In the genomic region with DNA sequence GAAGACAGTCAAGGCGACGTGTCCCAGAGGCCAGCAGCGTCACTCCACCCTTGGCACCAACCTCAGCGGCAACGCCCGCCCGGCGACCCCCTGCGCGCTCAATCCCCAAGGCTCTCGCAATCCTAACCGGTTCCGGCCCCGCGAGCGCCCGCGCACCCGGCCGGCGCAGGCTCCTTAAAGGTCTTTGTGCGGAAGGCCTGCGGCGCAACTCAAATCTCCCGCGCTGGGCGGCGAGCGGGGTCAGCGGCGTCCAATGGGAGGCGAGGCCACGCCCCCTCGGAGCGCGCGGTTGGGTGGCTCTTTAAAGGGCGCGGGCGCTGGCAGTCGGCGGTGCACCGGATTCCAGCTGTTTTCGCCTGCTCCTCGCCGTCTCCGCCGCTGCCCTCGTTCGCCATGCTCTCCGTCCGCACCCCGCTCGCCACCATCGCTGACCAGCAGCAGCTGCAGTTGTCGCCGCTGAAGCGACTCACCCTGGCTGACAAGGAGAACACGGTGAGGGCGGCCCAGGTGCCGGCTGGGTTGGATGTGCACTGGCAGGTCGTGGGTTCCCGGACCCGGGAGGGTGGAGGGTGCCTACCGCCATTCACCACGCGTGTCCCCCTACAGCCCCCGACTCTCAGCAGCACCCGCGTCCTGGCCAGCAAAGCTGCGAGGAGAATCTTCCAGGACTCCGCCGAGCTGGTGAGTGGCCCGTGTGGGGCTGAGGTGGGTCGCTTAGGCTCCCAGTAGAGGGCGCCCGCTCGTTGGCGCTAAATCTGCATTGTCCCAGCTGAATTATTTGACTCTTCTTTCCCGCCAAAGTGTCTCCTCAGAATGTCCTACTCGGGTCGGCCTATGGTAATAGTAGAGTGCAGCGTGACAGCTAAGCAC, we compare ENCODE assay signal across 8 mouse cellular contexts. TPM values are rescaled to one million over a fixed set of nuclear protein-coding genes. Genes with fewer than 3 reads are reported as not detected.
DNase-seq lines count a peak whose midpoint lies in the region; ATAC-seq and TF ChIP-seq lines count a peak whose summit lies in the region.

A gene (plus strand): TSS at position 288 of the 870 bp plus-strand sequence.

- in situ Hi-C loops in CH12.LX (cut with MboI; ENCODE audit: low pct_ligation_motif_present, low pct_unique_long_range_greater_than_20kb, low sequenced_read_pairs) = no loop called here

- peak; percentile 91 for ATAC-seq in forebrain, embryonic 11.5 days (replicated peaks; ENCODE audit: low FRiP score)
- peak; percentile 87 for ATAC-seq in heart, embryonic 16.5 days (replicated peaks; ENCODE audit: extremely low read depth, insufficient read depth, low FRiP score)
- peak; percentile 82 for ATAC-seq in liver, embryonic 14.5 days (ENCODE audit: insufficient read depth)
- ATAC-seq in stomach, embryonic 15.5 days (ENCODE audit: insufficient read depth, low FRiP score, low read depth) = peak; percentile 88

- H3K4me2 ChIP-seq in CH12.LX (ENCODE audit: insufficient read depth, low read depth, poor library complexity, severe bottlenecking) = peak within 1 kb of the TSS; percentile 77
- peak within 1 kb of the TSS; percentile 45 for H3K4me2 ChIP-seq in forebrain, embryonic 11.5 days (ENCODE audit: low read depth, low read length, severe bottlenecking)
- peak within 1 kb of the TSS; percentile 69 for H3K4me2 ChIP-seq in heart, embryonic 16.5 days (ENCODE audit: low read depth, low read length)
- H3K4me2 ChIP-seq in liver, embryonic 14.5 days (ENCODE audit: low read depth) = peak within 1 kb of the TSS; percentile 98
- peak within 1 kb of the TSS; percentile 86 for H3K4me2 ChIP-seq in stomach, embryonic 15.5 days

- no peaks in the 10 kb centered on the region for H3K27me3 ChIP-seq in CH12.LX (replicated peaks)
- no peaks in the 10 kb centered on the region for H3K27me3 ChIP-seq in forebrain, embryonic 11.5 days (ENCODE audit: control insufficient read depth, insufficient read depth, low read length)
- no peaks in the 10 kb centered on the region for H3K27me3 ChIP-seq in heart, embryonic 16.5 days (ENCODE audit: control insufficient read depth, insufficient read depth, low read length)
- no peaks in the 10 kb centered on the region for H3K27me3 ChIP-seq in liver, embryonic 14.5 days (ENCODE audit: control insufficient read depth, insufficient read depth, low read length)
- H3K27me3 ChIP-seq in stomach, embryonic 15.5 days (replicated peaks) = no peaks in the 10 kb centered on the region

- peaks cover 26 to 47% of the 10 kb centered on the region in 2 experiments for H3K36me3 ChIP-seq in CH12.LX (replicated peaks in 1 of 2; ENCODE audit: control insufficient read depth in 1 of 2, insufficient read depth in 1 of 2, low read length in 1 of 2)
- peaks cover 10% of the 10 kb centered on the region; the same call in 1 of the 2 replicates for H3K36me3 ChIP-seq in forebrain, embryonic 11.5 days (ENCODE audit: control insufficient read depth, insufficient read depth, low read length)
- H3K36me3 ChIP-seq in heart, embryonic 16.5 days (ENCODE audit: control insufficient read depth, insufficient read depth) = peaks cover 10% of the 10 kb centered on the region
- peaks cover 44% of the 10 kb centered on the region for H3K36me3 ChIP-seq in liver, embryonic 14.5 days (replicated peaks; ENCODE audit: control insufficient read depth, insufficient read depth, low read depth)
- H3K36me3 ChIP-seq in stomach, embryonic 15.5 days = peaks cover 5% of the 10 kb centered on the region; the same call in 1 of the 2 replicates

- dilution Hi-C loops in CH12.LX (cut with MboI; ENCODE audit: extremely low pct_ligation_motif_present, extremely low pct_unique_long_range_greater_than_20kb, low sequenced_read_pairs) = no loop called here

- WGBS in forebrain, embryonic 11.5 days = under 1% methylated on average over 81 of the region's 83 CpGs
- WGBS in heart, embryonic 16.5 days = under 1% methylated on average over 83 of the region's 83 CpGs
- WGBS in liver, embryonic 14.5 days (ENCODE audit: insufficient replicate concordance) = under 1% methylated on average over 83 of the region's 83 CpGs
- under 1% methylated on average over 83 of the region's 83 CpGs for WGBS in stomach, embryonic 15.5 days

- H3K4me1 ChIP-seq in CH12.LX (ENCODE audit: control insufficient read depth in 1 of 2, insufficient read depth in 2 of 2) = peaks cover 6 to 47% of the 10 kb centered on the region in 2 experiments
- peaks cover 15% of the 10 kb centered on the region for H3K4me1 ChIP-seq in forebrain, embryonic 11.5 days (replicated peaks; ENCODE audit: control insufficient read depth, insufficient read depth, low read length)
- peaks cover 22% of the 10 kb centered on the region for H3K4me1 ChIP-seq in heart, embryonic 16.5 days (ENCODE audit: control insufficient read depth, insufficient read depth, low read length)
- peaks cover 41 to 50% of the 10 kb centered on the region in 2 experiments for H3K4me1 ChIP-seq in liver, embryonic 14.5 days (replicated peaks; ENCODE audit: control insufficient read depth in 2 of 2, insufficient read depth in 2 of 2, low read length in 1 of 2)
- peaks cover 26% of the 10 kb centered on the region for H3K4me1 ChIP-seq in stomach, embryonic 15.5 days

- TF ChIP-seq CTCF in CH12.LX (conservative IDR thresholded peaks at IDR 0.05 in 1 of 2, IDR thresholded peaks at IDR 0.05 in 1 of 2; ENCODE audit: low read depth in 2 of 2, low read length in 2 of 2) = peak; percentile 53 to 77
- peak; percentile 92 for TF ChIP-seq CTCF in liver, embryonic 14.5 days (IDR thresholded peaks at IDR 0.05; ENCODE audit: low read depth)

- DNase-seq in CH12.LX (ENCODE audit: extremely low read depth) = peak; percentile 94
- DNase-seq in c-Kit-positive CD71-negative TER-119-negative erythroid progenitor cells, embryonic 14.5 days (ENCODE audit: low read depth) = peak; percentile 95
- DNase-seq in forebrain, embryonic 11.5 days (ENCODE audit: low spot score) = peak; percentile 99
- DNase-seq in kidney, postnatal 36 days = peak; percentile 95 to 99
- DNase-seq in liver, embryonic 14.5 days (ENCODE audit: low read depth in 3 of 3, low spot score in 3 of 3) = peak; percentile 92 to 93 (median 93)
- DNase-seq in neural tube, embryonic 10.5 days (ENCODE audit: extremely low spot score, low spot score) = peak; percentile 98

- H3K9ac ChIP-seq in CH12.LX (ENCODE audit: insufficient read depth, low read depth) = peak within 1 kb of the TSS; percentile 85
- H3K9ac ChIP-seq in forebrain, embryonic 11.5 days (ENCODE audit: low read length) = peak within 1 kb of the TSS; percentile 98
- H3K9ac ChIP-seq in heart, embryonic 16.5 days (ENCODE audit: low read length) = peak within 1 kb of the TSS; percentile 90
- H3K9ac ChIP-seq in liver, embryonic 14.5 days (replicated peaks) = peak within 1 kb of the TSS; percentile 90
- H3K9ac ChIP-seq in stomach, embryonic 15.5 days = peak within 1 kb of the TSS; percentile 75

- H3K9me3 ChIP-seq in CH12.LX (replicated peaks; ENCODE audit: low read length) = no peaks in the 10 kb centered on the region
- no peaks in the 10 kb centered on the region for H3K9me3 ChIP-seq in forebrain, embryonic 11.5 days (ENCODE audit: control insufficient read depth, low read length)
- no peaks in the 10 kb centered on the region for H3K9me3 ChIP-seq in heart, embryonic 16.5 days (replicated peaks; ENCODE audit: control insufficient read depth, low read length)
- no peaks in the 10 kb centered on the region for H3K9me3 ChIP-seq in liver, embryonic 14.5 days (ENCODE audit: control insufficient read depth, low read length)
- H3K9me3 ChIP-seq in stomach, embryonic 15.5 days = no peaks in the 10 kb centered on the region

- TF ChIP-seq POLR2A in CH12.LX (IDR thresholded peaks at IDR 0.05; ENCODE audit: low read depth, low read length) = peak; percentile 93

- H3K4me3 ChIP-seq in CH12.LX (replicated peaks in 1 of 3; ENCODE audit: low read depth in 2 of 3, low read length in 2 of 3, poor library complexity in 1 of 3) = peak within 1 kb of the TSS; percentile 72 to 86 (median 77)
- H3K4me3 ChIP-seq in forebrain, embryonic 11.5 days (ENCODE audit: low read depth, low read length) = peak within 1 kb of the TSS; percentile 91
- H3K4me3 ChIP-seq in heart, embryonic 16.5 days (ENCODE audit: low read length) = peak within 1 kb of the TSS; percentile 94
- H3K4me3 ChIP-seq in liver, embryonic 14.5 days (ENCODE audit: insufficient read depth in 1 of 2, low read depth in 2 of 2, low read length in 2 of 2) = peak within 1 kb of the TSS; percentile 80 to 85
- peak within 1 kb of the TSS; percentile 86 for H3K4me3 ChIP-seq in stomach, embryonic 15.5 days (replicated peaks)

- peaks cover 28% of the 10 kb centered on the region for H3K79me2 ChIP-seq in CH12.LX (replicated peaks; ENCODE audit: control insufficient read depth, extremely low read depth, insufficient read depth, poor library complexity, severe bottlenecking)

- peak within 1 kb of the TSS; percentile 67 for H3K27ac ChIP-seq in CH12.LX (ENCODE audit: insufficient read depth, low read depth)
- peak within 1 kb of the TSS; percentile 86 for H3K27ac ChIP-seq in forebrain, embryonic 11.5 days (ENCODE audit: low read depth, low read length)
- H3K27ac ChIP-seq in heart, embryonic 16.5 days (ENCODE audit: low read length) = peak within 1 kb of the TSS; percentile 75
- peak within 1 kb of the TSS; percentile 93 for H3K27ac ChIP-seq in liver, embryonic 14.5 days
- peak within 1 kb of the TSS; percentile 79 for H3K27ac ChIP-seq in stomach, embryonic 15.5 days

- TF ChIP-seq EP300 in CH12.LX (IDR thresholded peaks at IDR 0.05; ENCODE audit: low read length) = no peak
- TF ChIP-seq EP300 in liver, embryonic 14.5 days (IDR thresholded peaks at IDR 0.05; ENCODE audit: low read depth) = peak; percentile 3; the same call in 1 of the 2 replicates

- peak; percentile 4 for TF ChIP-seq RAD21 in CH12.LX (IDR thresholded peaks at IDR 0.05; ENCODE audit: low read depth, low read length)

TF ChIP-seq in CH12.LX, 34 proteins besides CTCF, POLR2A, EP300 and RAD21 (continues in another document):
- TF ChIP-seq BHLHE40 (IDR thresholded peaks at IDR 0.05; ENCODE audit: low read depth, low read length) (0 out of 2 replicates have a peak, but pooled peaks have one; percentile 14), E2F4 (IDR thresholded peaks at IDR 0.05; ENCODE audit: insufficient replicate concordance, low read depth, low read length) (peak; percentile 98), IRF4 (IDR thresholded peaks at IDR 0.05; ENCODE audit: low read depth, low read length) (no peak), HCFC1 (IDR thresholded peaks at IDR 0.05; ENCODE audit: low read depth, low read length) (peak; percentile 58), CHD2 (IDR thresholded peaks at IDR 0.05; ENCODE audit: low read length) (peak; percentile 62), TBP (conservative IDR thresholded peaks at IDR 0.05; ENCODE audit: low read depth, low read length) (peak; percentile 85)

RNA-seq across cellular contexts. Expression of the gene that starts here (rescaled TPM):
- total RNA-seq in CH12.LX (2012; rRNA removed) = 89.0 and 138 TPM in 2 replicates
- 180 and 187 TPM in 2 replicates for total RNA-seq in CH12.LX (2014; rRNA removed)
- polyA plus RNA-seq in CH12.LX (2012; ENCODE audit: insufficient read length, low read depth) = 202 and 214 TPM in 2 replicates
- polyA plus RNA-seq in forebrain, embryonic 11.5 days (2014; fragmentation: Nextera tagmentation; extraction: Ambion mirVana) = 635 and 669 TPM in 2 replicates
- 231 and 265 TPM in 2 replicates for polyA plus RNA-seq in heart, embryonic 16.5 days (2015; fragmentation: Nextera tagmentation; extraction: Ambion mirVana)
- 87.7 and 139 TPM in 2 replicates for polyA plus RNA-seq in liver, embryonic 14.5 days (2012; rRNA removed)
- 388 and 401 TPM in 2 replicates for polyA plus RNA-seq in liver, embryonic 14.5 days (2014; fragmentation: Nextera tagmentation; extraction: Ambion mirVana)
- 172 and 175 TPM in 2 replicates for polyA plus RNA-seq in stomach, embryonic 15.5 days (2015; fragmentation: Nextera tagmentation; extraction: Ambion mirVana)

Comparison
In these comparisons a context has a peak if more than half of its experiments do, and no peak if none do; other contexts are left out.
1. Peak in every context shown above with its lines: DNase-seq, ATAC-seq, H3K4me3 ChIP-seq and H3K27ac ChIP-seq.
2. H3K4me2 ChIP-seq: peak in every context shown above with its lines; median percentile 98 in liver, embryonic 14.5 days; 86 in stomach, embryonic 15.5 days; 77 in CH12.LX; 69 in heart, embryonic 16.5 days; 45 in forebrain, embryonic 11.5 days.